Mouse (Mus musculus) thymus, adult 2 months (tissue): Measurements from ENCODE around the gene Otud5.

Experiments used
- CTCF ChIP-seq: fragments of 200-500 bp; IDR thresholded peaks from 2 replicates; pipeline ENCODE4 v1.5.1; 2012; ENCODE audit warnings: mild to moderate bottlenecking, control low read depth, low read length, moderate library complexity, borderline replicate concordance; ENCODE audit not compliant: control insufficient read depth, poor library complexity, insufficient read depth; ENCODE audit errors: extremely low read depth
- POLR2A ChIP-seq: fragments of 200-500 bp; IDR thresholded peaks from 2 replicates; pipeline ENCODE4 v1.6.1; 2012; ENCODE audit warnings: mild to moderate bottlenecking, low read length, control low read depth, moderate library complexity; ENCODE audit not compliant: control insufficient read depth, poor library complexity, insufficient read depth; ENCODE audit errors: extremely low read depth

DNA sequence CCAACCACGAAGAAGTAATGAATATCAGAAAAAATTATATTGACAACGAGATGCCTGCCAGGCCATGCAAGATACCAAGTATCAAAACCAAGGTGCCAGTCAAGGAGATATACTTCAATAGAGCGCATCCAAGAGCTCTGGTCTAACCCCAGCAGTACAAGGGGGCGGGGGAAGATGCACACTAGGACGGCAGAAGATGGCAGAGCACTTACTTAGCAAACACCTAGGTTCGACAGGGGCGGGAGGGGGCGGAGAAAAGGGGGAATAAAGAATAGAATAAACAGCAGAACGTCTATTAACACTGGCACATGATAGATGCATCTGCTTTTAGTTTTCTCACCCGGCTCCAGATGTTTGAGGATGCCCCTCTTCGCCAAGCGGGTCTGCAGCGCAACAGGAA, 57.0 kb downstream of the Otud5 start:
- TF ChIP-seq CTCF (no peak), POLR2A (no peak)
